Mouse (Mus musculus) thymus, postnatal 4 days (tissue): Measurements from ENCODE around the gene Fkbp2.

Experiments used
- DNase-seq: peaks from one replicate; pipeline ENCODE4 v3.0.0; 2021

Gene Fkbp2

GRCm38 (mm10) chr19:6970460-6971085 lies 9.7 kb downstream of the Fkbp2 start:
- DNase-seq: no peak

DNA sequence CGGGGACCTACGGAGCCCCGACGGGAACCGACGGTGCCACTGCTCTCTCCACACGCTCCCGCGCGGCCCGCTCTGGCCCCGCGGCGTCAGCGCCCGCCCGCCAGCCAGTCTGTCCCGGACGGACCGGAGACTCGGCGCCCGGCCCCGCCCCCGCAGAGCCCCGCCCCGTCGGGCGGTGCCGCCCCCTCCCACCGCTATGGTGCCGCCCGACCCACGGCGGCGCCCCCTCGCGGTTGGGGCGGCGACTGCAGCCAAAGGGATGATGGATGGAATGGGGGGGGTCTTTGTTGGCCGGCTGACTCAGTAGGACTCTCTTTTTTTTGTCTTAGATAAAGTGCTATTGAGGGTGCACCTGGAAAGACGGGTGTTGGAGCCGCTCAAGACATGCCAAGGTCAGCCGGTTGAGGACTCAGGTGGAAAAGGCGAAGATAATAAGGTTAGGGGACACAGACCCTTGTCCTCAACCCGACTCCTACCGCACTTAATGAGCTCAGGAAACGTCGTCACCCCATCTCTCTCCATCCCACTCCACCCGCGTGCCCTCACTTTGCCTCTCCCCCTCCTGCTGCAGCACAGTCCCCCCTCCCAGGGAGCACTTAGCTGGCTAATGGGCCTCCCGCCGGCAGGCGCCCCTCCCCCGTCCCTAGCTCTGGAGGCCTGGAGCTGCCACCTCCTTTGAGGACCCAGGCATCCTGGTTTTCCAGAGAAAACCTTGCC lies 10.5 kb downstream of the Fkbp2 start:
- peak; percentile 88 for DNase-seq

DNA sequence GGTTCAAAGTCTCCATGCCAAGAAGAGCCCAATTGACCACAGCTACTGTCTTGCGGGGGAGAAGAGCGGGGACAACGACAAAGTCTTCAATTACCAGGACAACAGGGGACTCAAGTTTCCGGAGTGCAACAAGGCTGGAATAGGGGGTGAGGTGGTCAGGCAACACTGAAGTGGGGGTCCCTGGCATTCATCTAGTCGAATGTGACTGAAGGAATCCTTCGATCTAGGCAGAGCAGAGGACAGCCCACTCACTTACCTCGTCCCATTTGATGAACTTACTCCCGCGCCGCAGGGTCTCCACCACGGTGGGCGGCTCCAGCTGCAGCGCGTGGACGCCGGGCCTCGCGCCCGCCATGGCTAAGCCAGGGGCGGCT lies 11.0 kb downstream of the Fkbp2 start:
- no peak for DNase-seq

DNA sequence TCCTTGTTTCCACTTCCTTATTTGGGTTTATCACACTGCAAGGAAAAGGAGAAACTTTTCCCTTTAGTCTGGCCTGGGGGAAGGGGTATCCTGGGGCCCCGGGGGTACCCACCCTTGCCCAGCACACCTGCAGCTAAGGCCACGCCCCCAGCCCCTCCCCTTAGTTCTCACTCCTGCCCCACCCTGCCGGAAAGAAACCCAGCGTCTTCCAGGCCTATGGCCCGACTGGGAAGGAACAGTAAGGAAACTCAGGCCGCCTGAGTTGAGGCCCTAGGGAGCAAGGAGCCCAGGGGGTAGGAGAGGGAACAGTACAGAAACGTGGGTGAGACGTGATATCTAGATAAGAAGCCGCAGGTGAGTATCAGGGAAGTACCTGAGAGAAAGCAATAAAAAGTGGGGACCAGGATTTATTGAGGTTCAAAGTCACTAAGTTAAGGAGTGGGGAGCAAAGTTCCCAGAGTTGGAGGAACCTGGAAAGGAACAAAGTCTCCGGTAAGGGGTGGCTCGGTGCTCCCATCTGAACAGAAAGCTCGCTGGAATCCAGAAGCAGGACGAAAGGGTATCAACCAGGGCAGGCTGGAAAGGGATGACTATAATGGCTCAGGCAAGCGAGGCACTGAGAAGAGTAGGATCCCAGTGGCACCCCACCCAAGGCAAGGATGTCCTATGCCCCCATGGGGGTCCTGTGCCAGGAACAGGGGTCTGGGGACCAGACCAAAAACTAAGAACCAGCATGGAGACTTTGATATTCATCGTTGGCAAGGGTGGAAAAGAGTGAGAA lies 11.6 kb downstream of the Fkbp2 start:
- peak; percentile 76 for DNase-seq

GRCm38 (mm10) chr19:6956461-6956860 lies 23.8 kb downstream of the Fkbp2 start:
- no peak for DNase-seq

DNA sequence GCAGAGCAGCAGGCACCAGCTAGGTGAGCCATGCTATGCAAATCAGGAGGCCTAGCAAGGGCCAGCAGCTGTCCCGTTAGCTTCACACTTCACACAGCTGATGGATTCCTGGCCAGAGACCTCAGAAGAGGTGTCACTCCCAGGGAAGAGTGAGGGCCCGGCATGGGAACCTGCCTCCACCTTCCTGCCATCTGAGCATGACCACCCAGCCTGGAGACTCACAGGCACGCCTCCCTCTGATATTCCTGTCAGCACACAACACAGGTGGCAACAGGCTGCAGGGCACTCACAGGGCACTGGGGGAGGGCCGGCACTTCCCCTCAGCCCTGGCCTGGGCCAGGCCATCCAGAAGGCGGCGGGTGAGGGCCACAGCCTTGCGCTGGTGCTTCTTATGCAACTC lies 24.9 kb downstream of the Fkbp2 start:
- DNase-seq: no peak

DNA sequence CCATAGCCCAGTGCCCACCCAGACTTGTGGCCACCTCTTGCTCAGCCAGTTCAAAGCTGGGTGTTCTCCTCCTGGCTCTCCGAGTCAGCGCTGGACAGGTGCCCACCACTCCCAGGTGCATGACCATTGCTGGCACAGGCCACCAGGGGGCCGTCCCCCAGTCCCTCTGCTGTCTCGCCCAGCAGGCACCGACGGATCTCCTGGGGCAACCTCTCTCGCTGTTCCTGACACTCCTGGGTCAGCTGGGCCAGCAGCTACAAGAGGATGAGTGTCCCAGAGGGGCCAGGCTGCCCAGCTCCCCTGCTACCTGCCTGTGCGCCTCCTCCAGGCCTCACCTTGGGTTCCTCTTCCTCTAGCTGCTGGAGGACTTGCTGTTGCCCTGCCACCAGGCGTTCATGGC lies 26.3 kb downstream of the Fkbp2 start:
- DNase-seq: peak; percentile 67

DNA sequence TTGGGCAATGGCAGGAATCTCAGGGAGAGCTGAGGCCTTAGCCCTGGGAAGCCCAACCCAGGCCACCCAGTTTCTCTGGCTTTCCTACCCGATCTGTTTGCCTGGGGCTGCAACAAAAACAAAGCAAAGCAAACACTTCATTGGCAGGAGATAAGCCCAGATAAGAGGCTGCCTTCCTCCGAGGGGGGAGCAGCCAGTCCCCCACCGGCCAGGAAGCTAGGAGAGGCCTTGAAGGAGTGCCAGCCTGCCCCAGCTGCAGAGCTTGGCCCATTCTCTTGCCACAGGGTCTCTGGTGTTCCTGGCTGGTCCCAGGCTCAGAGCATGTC lies 27.6 kb downstream of the Fkbp2 start:
- peak; percentile 58 for DNase-seq

GRCm38 (mm10) chr19:6951994-6952711 lies 28.1 kb downstream of the Fkbp2 start:
- DNase-seq: peak; percentile 74

- peak; percentile 84 for DNase-seq
Measured at GRCm38 (mm10) chr19:6951381-6951968, 28.8 kb downstream of the Fkbp2 start.

DNA sequence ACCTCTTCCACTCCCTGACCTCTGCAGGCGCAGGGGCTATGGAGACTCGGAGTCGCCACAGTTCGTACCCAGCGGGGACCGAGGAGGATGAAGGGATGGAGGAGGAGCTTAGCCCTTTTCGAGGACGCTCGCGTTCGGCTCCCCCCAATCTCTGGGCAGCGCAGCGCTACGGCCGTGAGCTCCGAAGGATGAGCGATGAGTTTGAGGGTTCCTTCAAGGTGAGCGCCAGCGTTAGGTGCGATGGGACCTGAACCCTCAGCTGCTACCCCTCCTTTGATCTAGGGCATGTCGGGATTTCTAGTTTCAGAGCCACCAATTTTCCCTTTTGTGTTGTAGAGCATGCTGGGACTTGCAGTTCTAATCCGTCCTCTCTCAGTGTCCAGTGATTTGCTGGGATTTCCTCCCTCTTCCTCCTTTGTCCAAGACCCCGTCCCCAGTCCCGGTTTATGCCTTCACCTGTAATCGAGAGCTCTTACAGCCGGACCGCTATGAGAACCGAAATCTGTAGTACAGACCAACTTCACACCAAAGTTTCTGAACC lies 29.6 kb downstream of the Fkbp2 start:
- peak; percentile 64 for DNase-seq

GRCm38 (mm10) chr19:6949951-6950350 lies 30.4 kb downstream of the Fkbp2 start:
- no peak for DNase-seq

DNA sequence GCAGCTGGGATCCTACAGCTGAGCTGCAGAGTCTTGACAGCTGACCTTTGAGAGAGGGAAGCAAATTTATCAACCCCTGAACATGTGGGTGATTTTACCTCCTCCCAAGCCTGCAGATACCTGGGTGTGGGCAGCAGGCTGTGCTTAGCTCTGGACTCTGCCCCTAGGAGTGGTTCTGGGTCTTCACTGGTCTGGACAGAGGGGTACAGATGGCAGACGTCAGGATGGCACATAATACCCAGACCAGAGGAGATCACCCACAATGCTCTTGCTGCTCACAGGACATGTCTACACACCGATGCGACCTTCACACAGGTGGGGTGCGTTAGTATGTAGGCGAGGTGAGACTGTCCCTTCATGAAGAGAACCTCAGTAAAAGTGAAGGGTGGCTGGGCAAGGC lies 30.8 kb downstream of the Fkbp2 start:
- no peak for DNase-seq

GRCm38 (mm10) chr19:6948186-6948585 lies 32.1 kb downstream of the Fkbp2 start:
- no peak for DNase-seq

DNA sequence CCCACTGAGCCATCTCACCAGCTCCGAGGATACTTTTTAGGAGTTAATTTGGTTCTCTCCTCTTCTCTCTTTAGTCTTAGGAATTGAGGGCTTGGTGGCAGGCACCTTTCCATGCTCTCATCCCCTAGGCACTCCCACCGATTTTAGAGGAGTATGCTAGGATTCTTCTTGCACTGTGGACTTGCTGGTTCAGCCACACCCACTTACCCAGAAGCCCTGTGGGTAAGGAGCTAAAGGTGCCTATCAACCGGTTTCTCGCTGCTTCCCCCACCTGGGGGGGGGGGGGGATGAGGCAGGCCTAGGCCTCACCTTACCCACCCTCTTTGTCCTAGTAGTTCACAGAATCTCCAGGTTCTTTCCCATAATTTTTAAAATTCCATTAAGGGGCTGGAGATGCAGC lies 32.6 kb downstream of the Fkbp2 start:
- DNase-seq: no peak

DNA sequence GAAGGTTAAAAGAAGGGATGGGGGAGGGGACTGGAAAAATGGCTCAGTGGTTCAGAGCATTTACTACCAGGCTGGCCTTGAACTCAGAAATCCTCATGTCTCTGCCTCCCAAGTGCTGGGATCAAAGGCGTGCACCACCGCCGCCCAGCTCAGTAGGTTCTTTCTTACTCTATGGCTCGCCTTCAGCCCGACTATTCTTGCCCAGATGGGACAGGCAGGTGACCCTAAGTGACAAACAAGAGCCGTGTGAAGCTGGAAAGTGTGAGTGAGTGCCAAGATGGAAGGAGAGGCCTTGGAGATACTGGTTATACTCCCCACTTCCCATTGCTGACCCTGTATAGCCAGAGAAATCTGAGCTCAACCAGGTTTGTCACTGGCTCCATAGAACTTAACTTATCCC lies 36.6 kb downstream of the Fkbp2 start:
- DNase-seq: no peak

- no peak for DNase-seq
Measured at GRCm38 (mm10) chr19:6942764-6943163, 37.5 kb downstream of the Fkbp2 start.

GRCm38 (mm10) chr19:6942249-6942691 lies 38.0 kb downstream of the Fkbp2 start, which contains the start of gene Gpr137:
Gene Gpr137, minus strand, starts transcription at chr19:6942480.
- DNase-seq: peak; percentile 94

- peak; percentile 97 for DNase-seq
Measured at GRCm38 (mm10) chr19:6941372-6942248, 38.7 kb downstream of the Fkbp2 start, which contains the start of gene Bad. Gene Bad, plus strand, starts transcription at chr19:6941861.

GRCm38 (mm10) chr19:6940396-6941351 lies 39.6 kb downstream of the Fkbp2 start:
- DNase-seq: no peak
